Mouse (Mus musculus): Measurements from ENCODE around the gene Ltb4r2. TPM values are rescaled to one million over a fixed set of nuclear protein-coding genes. Genes with fewer than 3 reads are reported as not detected.

Ltb4r2 gene
- under 1 TPM in 1 of 2 experiments, not detected in 1; 0.08 TPM for polyA plus RNA-seq (2017; shearing (Covaris generic))

DNA sequence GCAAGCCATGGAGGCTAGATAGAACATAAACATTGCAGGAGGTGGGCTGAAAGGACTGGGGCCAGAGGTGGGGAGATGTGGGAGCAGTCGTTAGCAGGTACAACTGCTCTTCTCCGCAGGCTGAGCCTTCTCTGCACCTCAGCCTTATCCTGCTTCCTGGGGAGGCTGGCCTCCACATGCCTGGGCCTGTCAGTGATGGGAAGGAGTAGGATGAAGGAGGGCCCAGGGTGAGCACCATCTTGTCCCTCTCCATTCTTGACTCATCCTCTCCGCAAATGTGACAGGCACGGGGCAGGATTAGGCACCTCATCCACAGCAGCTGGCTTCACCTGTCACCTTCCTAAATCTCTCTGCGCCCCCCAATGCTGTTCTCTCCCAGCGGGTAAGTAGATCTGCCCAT is at the start of gene Ltb4r2:
TSS of gene Ltb4r2 (plus strand) at position 266 of the 400 bp plus-strand sequence.
- no peak for ATAC-seq

DNA sequence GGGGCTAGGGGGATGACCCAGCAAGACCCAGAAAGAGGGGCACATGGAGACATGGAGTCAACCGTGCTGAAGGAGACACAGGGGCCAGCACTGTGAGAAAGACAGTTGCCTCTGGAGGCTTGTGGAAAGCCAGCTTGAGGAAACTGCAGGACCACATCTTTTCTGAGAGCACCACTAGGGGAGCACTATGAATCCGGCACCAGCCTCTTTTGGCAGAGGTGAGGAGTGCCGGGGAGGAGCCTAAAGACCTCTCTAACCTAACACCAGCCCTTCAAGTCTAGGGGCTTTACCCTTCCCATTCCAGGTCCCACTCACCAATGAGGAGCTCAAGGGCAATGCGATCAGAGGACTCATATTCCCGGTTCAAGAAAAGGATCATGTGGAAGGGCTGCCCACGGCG is 49.4 kb upstream of the Ltb4r2 start:
- no peak for ATAC-seq

DNA sequence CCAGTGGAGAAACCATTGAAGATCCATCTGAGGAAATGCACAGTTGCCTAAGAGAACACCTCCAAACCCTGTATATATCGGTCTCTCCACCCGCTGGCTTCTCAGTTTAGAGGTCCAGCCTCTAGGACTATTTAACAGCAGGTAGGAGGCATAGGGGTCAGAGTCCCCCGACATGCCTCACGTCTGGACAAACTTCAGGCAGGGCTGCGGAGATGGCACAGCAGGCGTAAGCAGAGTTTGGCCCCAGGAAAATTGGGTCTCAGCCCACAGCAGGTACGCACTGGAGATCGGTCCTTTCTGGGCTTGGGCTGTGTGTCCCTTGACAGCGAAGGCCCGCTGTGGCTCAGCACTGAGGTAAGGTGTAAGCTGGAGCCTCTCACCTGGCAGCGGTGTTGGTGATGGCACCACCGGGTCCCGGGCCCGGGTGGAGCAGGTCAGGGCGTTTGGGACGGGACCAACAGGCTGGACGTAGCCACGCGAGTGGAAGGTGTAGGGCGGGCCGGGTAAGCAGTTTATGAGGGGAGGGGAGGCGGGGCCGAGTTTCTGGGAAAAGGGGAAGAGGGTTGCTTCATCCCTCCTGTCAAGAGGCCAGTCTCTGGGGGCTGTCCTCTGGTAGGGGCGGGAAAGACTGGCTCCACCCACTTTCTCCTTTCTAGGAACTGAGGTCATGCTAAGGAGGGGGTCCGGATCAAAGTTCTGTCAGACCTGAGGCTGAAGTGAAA is 48.1 kb upstream of the Ltb4r2 start:
- no peak for ATAC-seq

DNA sequence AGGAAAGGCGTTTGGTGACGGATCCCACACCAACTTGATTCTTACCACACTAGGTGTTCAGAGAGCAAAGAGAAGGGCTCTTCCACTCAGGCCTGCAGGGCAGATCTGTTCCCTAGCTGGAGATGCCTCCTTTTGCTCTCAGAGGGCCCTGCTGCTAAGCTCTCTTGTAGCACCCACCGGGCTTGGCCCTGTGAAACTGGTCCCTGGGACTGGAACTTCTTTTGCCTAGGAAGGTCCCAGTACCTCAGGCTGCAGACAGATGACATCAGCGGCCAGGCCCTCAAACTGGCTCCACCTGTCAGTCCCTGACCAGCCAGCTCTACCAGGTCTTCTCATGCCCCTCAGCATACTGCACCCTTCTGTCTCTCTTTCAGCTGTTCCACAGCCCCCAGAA is 47.5 kb upstream of the Ltb4r2 start, which contains the start of gene Tgm1:
TSS of gene Tgm1 (minus strand) at position 198 of the 394 bp plus-strand sequence.
- ATAC-seq, result no peak

- no peak for ATAC-seq
These were observed 46.3 kb upstream of the Ltb4r2 start for GRCm38 (mm10) chr14:55714893-55715292.

GRCm38 (mm10) chr14:55716271-55716670 is 45.0 kb upstream of the Ltb4r2 start:
- ATAC-seq, result no peak

- ATAC-seq, result no peak
These were observed 44.3 kb upstream of the Ltb4r2 start for GRCm38 (mm10) chr14:55716884-55717283.

DNA sequence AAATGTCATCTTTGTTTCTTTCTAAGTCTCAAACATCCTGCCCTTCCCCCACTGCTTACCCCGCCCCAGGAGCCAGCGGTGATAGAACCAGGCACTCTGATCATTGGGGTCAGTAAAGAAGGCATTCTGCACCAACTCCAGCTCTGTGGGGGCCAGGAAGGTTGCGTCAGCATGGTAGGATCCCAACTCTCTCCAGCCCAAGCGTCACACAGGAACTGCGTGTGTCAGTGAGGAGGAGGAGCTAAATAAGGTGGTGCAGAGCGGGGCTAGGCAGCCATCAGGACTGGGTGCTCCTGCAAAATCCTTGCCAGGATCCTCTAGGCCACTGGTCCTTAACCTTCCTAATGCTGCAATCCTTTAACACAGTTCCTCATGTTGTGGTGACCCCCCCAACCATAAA is 41.5 kb upstream of the Ltb4r2 start:
- ATAC-seq, result no peak

GRCm38 (mm10) chr14:55720666-55721065 is 40.6 kb upstream of the Ltb4r2 start:
- ATAC-seq, result no peak

GRCm38 (mm10) chr14:55721076-55721475 is 40.2 kb upstream of the Ltb4r2 start:
- ATAC-seq, result no peak

DNA sequence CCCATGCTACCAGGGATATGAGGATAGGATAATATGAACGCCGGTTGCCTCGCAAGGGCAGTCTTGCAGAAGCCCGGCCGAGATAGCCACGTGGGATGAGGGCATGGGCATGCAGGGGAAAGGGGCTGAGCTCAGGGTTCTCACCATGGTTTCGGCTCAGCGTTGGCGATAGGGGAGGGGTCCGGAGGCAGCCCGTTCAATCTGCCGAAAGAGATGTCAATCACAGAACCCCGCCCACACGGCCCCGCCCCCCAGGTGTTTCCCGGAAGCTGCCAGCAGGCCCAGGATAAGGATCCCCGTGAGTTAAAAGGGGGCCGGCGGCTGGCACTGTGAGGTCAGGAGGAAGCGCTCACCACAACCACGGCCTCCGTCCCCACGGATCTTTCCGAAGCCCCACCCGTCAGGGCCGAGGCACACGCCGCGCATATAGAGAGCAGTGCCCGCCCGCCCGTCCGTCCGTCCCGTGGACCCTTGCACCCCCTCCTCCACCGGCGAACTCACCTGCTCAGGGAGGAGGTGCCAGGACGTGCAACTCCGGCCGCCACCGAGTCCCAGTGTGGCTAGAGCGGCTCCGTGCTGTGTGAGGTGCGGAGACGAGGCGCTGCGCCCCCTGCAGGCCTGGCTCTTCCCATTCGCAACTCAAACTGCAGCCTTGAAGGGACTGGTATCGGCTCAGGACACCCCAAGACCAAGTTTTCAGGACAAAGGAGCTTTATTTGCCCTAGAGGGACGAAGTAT is 39.4 kb upstream of the Ltb4r2 start, which contains the start of gene Rabggta:
TSS of gene Rabggta (minus strand) at position 564 of the 738 bp plus-strand sequence.
- ATAC-seq, result peak; percentile 59

DNA sequence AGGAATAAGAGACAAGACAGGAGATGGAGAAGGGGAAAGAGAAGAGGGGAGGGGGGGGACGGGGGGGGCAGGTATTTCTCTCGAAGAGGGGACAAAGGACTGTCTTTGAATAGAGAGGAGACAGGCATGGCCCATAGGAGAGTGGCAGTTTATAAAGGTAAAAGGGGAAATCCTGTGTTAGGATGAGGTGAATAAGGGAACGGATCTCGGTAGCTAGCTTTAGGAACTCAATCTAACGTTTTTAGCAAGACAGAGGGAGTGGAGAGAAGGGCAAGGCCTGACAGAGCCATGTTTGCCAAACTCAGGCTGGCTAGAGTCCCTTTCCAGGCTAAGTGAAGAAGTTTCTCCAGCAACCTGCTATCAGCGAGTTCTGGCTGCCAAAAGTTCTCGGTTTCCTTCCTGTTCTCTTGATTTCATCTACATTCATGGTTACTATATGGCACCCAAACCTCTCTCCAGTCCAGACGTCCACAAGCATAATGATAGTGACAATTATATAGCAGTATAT is 38.7 kb upstream of the Ltb4r2 start:
- no peak for ATAC-seq

- no peak for ATAC-seq
These were observed 37.8 kb upstream of the Ltb4r2 start for GRCm38 (mm10) chr14:55723433-55723832.

GRCm38 (mm10) chr14:55724411-55724871 is 36.8 kb upstream of the Ltb4r2 start:
- ATAC-seq, result peak; percentile 83

DNA sequence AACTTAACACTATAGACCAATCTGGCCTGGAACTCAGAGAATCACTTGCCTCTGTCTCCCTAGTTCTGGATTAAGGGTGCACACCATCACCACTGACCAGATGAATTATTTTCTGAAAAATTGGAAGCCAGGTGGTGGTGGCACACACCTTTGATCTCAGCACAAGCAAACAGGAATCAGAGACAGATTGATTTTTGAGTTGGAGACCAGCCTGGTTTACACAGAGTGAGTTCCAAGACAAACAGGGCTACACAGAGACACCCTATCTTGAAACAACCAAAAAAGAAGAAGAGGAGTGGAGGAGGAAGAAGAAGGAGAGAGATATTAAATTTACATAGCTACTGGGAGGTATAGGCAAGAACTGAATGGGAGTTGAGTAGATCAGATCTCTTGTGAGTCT is 35.0 kb upstream of the Ltb4r2 start:
- ATAC-seq, result no peak

DNA sequence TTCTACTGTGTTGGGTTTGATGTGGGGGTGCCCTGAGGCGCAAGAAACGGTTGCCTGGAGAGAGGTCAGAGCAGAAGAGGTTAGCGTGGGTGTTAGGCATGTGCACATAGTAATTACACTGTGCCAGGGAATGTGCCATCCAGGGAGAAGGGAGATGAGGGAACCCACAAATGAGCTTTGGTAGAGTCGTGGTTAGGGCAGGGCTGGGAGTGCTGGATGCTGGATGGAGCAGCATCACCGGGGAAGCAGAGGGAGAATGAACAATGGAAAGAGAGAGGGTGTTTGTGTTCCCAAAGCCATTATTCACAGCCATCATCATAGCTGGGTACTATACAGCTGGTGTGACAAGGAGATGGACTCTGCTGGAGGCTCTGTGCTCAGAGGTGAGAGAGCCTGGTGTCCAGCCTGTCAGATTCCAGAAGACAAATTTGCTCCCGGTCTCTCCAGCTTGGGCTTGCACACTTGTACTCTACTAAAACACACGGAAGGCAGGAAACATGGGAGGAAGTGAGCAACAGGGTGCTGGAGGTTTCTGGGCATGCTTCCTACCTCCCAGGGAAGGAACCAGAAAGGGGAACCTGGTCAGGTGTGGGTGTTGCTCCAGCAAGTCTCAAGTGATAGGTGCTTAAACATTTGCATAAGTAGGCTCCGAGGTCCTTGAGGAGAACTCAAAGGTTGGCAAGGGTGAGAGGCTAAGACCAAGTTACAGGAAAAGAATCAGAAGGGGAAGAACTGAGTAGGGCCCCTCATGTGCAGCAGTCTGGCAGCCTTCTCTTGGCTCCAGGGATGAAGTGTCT is 33.1 kb upstream of the Ltb4r2 start:
- ATAC-seq, result no peak

DNA sequence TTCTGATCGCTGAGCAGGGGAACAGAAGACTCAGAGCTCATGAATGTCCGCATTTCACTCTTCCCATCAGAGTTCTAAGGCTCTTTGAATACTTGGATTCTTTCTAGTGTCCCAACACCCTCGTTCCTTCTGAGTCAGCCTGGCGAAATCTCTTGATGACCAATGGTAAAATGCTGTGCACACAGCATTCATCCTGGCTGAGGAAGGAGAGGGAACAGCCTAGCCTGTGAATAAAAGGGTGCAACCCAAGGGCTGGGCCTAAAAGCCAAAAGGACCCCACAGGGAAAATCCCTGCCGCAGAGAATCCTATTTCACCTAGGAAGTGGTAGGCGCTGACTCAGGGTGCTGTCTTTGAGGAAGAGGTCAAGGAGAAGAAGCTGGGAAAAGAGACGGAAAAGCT is 31.1 kb upstream of the Ltb4r2 start:
- ATAC-seq, result no peak

DNA sequence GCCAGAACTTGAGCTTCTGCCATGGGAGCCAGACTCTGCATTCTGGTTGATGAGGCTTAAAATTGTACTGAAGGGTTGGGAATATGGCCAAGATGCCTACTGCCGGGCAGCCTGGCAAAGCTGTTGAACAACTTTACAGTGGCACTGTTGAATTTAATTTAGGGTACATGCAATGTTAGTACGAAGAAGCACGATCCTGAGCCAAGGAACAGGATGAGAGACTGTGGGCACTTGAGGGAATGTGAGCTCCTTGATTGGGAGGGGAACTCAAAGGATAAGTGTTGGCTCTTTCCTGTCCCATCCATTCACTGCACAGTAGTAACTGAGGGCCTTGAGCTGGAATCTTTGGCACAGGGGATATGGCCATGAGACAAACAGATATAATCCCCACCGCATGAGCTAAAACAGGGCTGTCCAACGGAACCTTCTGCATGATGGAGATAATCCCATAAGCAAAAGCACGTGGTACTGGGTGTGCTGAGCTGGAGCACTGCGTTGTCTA is 30.6 kb upstream of the Ltb4r2 start:
- ATAC-seq, result no peak

GRCm38 (mm10) chr14:55733889-55734288 is 27.3 kb upstream of the Ltb4r2 start:
- ATAC-seq, result no peak

- no peak for ATAC-seq
These were observed 26.4 kb upstream of the Ltb4r2 start for GRCm38 (mm10) chr14:55734869-55735268.

GRCm38 (mm10) chr14:55735334-55735733 is 25.9 kb upstream of the Ltb4r2 start:
- no peak for ATAC-seq

DNA sequence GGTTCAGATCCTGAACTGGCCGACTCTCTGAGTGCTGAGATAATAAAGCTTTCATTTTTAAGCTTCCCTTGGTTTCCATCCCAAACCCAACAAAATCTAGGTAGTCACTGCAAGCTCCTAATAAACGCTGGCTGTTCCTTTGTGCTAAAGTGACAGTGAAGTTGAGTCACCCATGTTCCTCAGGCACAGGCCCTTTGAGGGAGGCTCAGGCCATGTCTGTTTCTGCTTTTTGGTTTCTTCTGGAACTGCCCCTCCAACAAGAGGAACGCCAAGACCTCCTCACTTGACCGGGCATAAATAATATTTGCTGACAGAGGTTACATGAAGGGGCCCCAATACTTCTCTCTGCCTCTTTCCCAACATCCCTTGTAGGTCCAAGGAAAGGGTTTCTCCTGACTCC is 25.5 kb upstream of the Ltb4r2 start:
- no peak for ATAC-seq

All from CD4-positive, CD25-positive, alpha-beta regulatory T cell, adult 4 months (primary cell).